Mouse (Mus musculus) embryonic facial prominence, embryonic 11.5 days (tissue): Measurements from ENCODE around the gene L3mbtl4. TPM values are rescaled to one million over a fixed set of nuclear protein-coding genes. Genes with fewer than 3 reads are reported as not detected.

ENCODE experiments used
- ATAC-seq: fragments of 200-750 bp; cut with Nextera tagmentation; replicated peaks from 2 replicates; pipeline ENCODE4 v1.8.0; 2017; ENCODE audit warnings: low read depth; ENCODE audit not compliant: insufficient number of reproducible peaks, low FRiP score, low TSS enrichment
- DNase-seq: peaks from one replicate; pipeline ENCODE4 v3.0.0-alpha.2; 2015; ENCODE audit warnings: low spot score
- H3K27ac ChIP-seq: fragments of 300-500 bp; sonication (generic); replicated peaks from 2 replicates; pipeline ENCODE4 v1.5.1; 2014; ENCODE audit warnings: mild to moderate bottlenecking, low read depth, low read length, control low read depth
- H3K27me3 ChIP-seq: fragments of 300-500 bp; sonication (generic); 2 replicates; pipeline ENCODE4 v1.6.1; 2014; ENCODE audit warnings: mild to moderate bottlenecking, low read length, moderate library complexity, mixed read lengths; ENCODE audit not compliant: control insufficient read depth, insufficient read depth
- H3K36me3 ChIP-seq: fragments of 300-500 bp; sonication (generic); replicated peaks from 2 replicates; pipeline ENCODE4 v1.6.1; 2014; ENCODE audit warnings: low read depth, mild to moderate bottlenecking, low read length, moderate library complexity, mixed read lengths; ENCODE audit not compliant: control insufficient read depth, insufficient read depth
- H3K4me1 ChIP-seq: fragments of 300-500 bp; sonication (generic); 2 replicates; pipeline ENCODE4 v1.6.1; 2014; ENCODE audit warnings: low read length, mixed read lengths; ENCODE audit not compliant: control insufficient read depth, insufficient read depth
- H3K4me2 ChIP-seq: fragments of 300-500 bp; sonication (generic); 2 replicates; pipeline ENCODE4 v1.6.1; 2014; ENCODE audit warnings: low read depth, mild to moderate bottlenecking, control low read depth, low read length, moderate library complexity
- H3K4me3 ChIP-seq: fragments of 300-500 bp; sonication (generic); 2 replicates; pipeline ENCODE4 v1.5.1; 2014; ENCODE audit warnings: low read depth, low read length, control low read depth
- H3K9ac ChIP-seq: fragments of 300-500 bp; sonication (generic); replicated peaks from 2 replicates; pipeline ENCODE4 v1.6.1; 2014; ENCODE audit warnings: mild to moderate bottlenecking, control low read depth, low read length
- H3K9me3 ChIP-seq: fragments of 300-500 bp; sonication (generic); replicated peaks from 2 replicates; pipeline ENCODE4 v1.6.1; 2016; ENCODE audit warnings: mild to moderate bottlenecking, low read length, inconsistent platforms, mixed read lengths; ENCODE audit not compliant: control insufficient read depth
- WGBS: fragments of 180-500 bp; shearing (Covaris S2); extraction: QIAGEN DNeasy Blood & Tissue Kit; methylation state at CpG from one replicate; pipeline ENCODE4 v1.1.7; 2014; 5-methylcytosine and 5-hydroxymethylcytosine counted together
- polyA plus RNA-seq: library from polyadenylated mRNA; unstranded; fragments of >200 nt; fragmentation: Nextera tagmentation; extraction: Ambion mirVana; gene quantifications from 2 replicates; pipeline ENCODE4 v1.2.1, GENCODE M21; 2014

L3mbtl4 gene
- polyA plus RNA-seq, 1 experiment from 2014 or later: not detected

GRCm38 (mm10) chr17:68322607-68323006 is 49.0 kb downstream of the L3mbtl4 start:
- no peaks in the 10 kb centered on the region for H3K4me1 ChIP-seq
- no peak overlapping the region for H3K4me2 ChIP-seq
- no peak for ATAC-seq
- H3K27me3 ChIP-seq: no peaks in the 10 kb centered on the region
- no peak overlapping the region for H3K9ac ChIP-seq
- no peaks in the 10 kb centered on the region for H3K9me3 ChIP-seq
- DNase-seq: no peak
- H3K4me3 ChIP-seq: no peak overlapping the region
- no peaks in the 10 kb centered on the region for H3K36me3 ChIP-seq
- 45% methylated on average over 3 of the region's 3 CpGs for WGBS
- H3K27ac ChIP-seq: no peak overlapping the region

- H3K4me3 ChIP-seq: no peak overlapping the region
- DNase-seq (no peak), ATAC-seq (no peak)
- WGBS: 83% methylated on average over 5 of the region's 5 CpGs
- no peaks in the 10 kb centered on the region for H3K4me1 ChIP-seq
- H3K27ac ChIP-seq: no peak overlapping the region
- H3K9ac ChIP-seq: no peak overlapping the region
- H3K36me3 ChIP-seq: no peaks in the 10 kb centered on the region
- no peak overlapping the region for H3K4me2 ChIP-seq
- no peaks in the 10 kb centered on the region for H3K27me3 ChIP-seq
- H3K9me3 ChIP-seq: no peaks in the 10 kb centered on the region
Observed at GRCm38 (mm10) chr17:68332225-68332624, 58.6 kb downstream of the L3mbtl4 start.

- DNase-seq: no peak
- Histone ChIP-seq H3K9ac (no peak overlapping the region), H3K4me1 (no peaks in the 10 kb centered on the region), H3K9me3 (no peaks in the 10 kb centered on the region), H3K4me2 (no peak overlapping the region), H3K27ac (no peak overlapping the region), H3K27me3 (no peaks in the 10 kb centered on the region), H3K4me3 (no peak overlapping the region), H3K36me3 (no peaks in the 10 kb centered on the region)
- WGBS: 74% methylated on average over 3 of the region's 3 CpGs
- no peak for ATAC-seq
Observed at GRCm38 (mm10) chr17:68333382-68333781, 59.8 kb downstream of the L3mbtl4 start.

GRCm38 (mm10) chr17:68338917-68339553 is 65.4 kb downstream of the L3mbtl4 start:
- DNase-seq (peak; percentile 45), ATAC-seq (no peak)
- H3K9me3 ChIP-seq: no peaks in the 10 kb centered on the region
- no peak overlapping the region for H3K27ac ChIP-seq
- no peak overlapping the region for H3K9ac ChIP-seq
- H3K4me3 ChIP-seq: no peak overlapping the region
- no peak overlapping the region for H3K4me2 ChIP-seq
- no peaks in the 10 kb centered on the region for H3K27me3 ChIP-seq
- no peaks in the 10 kb centered on the region for H3K4me1 ChIP-seq
- H3K36me3 ChIP-seq: no peaks in the 10 kb centered on the region
- 64% methylated on average over 3 of the region's 3 CpGs for WGBS

- WGBS: 42% methylated on average over 1 of the region's 1 CpGs
- no peaks in the 10 kb centered on the region for H3K9me3 ChIP-seq
- no peak overlapping the region for H3K27ac ChIP-seq
- H3K4me2 ChIP-seq: no peak overlapping the region
- no peak for DNase-seq
- no peaks in the 10 kb centered on the region for H3K36me3 ChIP-seq
- no peak for ATAC-seq
- H3K9ac ChIP-seq: no peak overlapping the region
- no peak overlapping the region for H3K4me3 ChIP-seq
- H3K27me3 ChIP-seq: no peaks in the 10 kb centered on the region
- no peaks in the 10 kb centered on the region for H3K4me1 ChIP-seq
Observed at GRCm38 (mm10) chr17:68357687-68358086, 84.1 kb downstream of the L3mbtl4 start.

GRCm38 (mm10) chr17:68371101-68371500 is 97.5 kb downstream of the L3mbtl4 start:
- ATAC-seq (no peak), DNase-seq (no peak)
- Histone ChIP-seq H3K4me1 (no peaks in the 10 kb centered on the region), H3K27ac (no peak overlapping the region), H3K4me3 (no peak overlapping the region), H3K9ac (no peak overlapping the region), H3K36me3 (no peaks in the 10 kb centered on the region), H3K9me3 (no peaks in the 10 kb centered on the region), H3K27me3 (no peaks in the 10 kb centered on the region), H3K4me2 (no peak overlapping the region)
- WGBS: 86% methylated on average over 1 of the region's 1 CpGs

GRCm38 (mm10) chr17:68388481-68388880 is 114.9 kb downstream of the L3mbtl4 start:
- Histone ChIP-seq H3K9ac (no peak overlapping the region), H3K27me3 (no peaks in the 10 kb centered on the region), H3K4me1 (no peaks in the 10 kb centered on the region), H3K36me3 (no peaks in the 10 kb centered on the region), H3K27ac (no peak overlapping the region), H3K4me3 (no peak overlapping the region), H3K9me3 (no peaks in the 10 kb centered on the region), H3K4me2 (no peak overlapping the region)
- WGBS: 56% methylated on average over 5 of the region's 5 CpGs
- DNase-seq: no peak
- no peak for ATAC-seq

- no peak for ATAC-seq
- no peaks in the 10 kb centered on the region for H3K27me3 ChIP-seq
- H3K9me3 ChIP-seq: no peaks in the 10 kb centered on the region
- 52% methylated on average over 1 of the region's 1 CpGs for WGBS
- DNase-seq: no peak
- no peak overlapping the region for H3K27ac ChIP-seq
- H3K9ac ChIP-seq: no peak overlapping the region
- no peaks in the 10 kb centered on the region for H3K4me1 ChIP-seq
- H3K4me3 ChIP-seq: no peak overlapping the region
- no peak overlapping the region for H3K4me2 ChIP-seq
- H3K36me3 ChIP-seq: no peaks in the 10 kb centered on the region
Observed at GRCm38 (mm10) chr17:68405993-68406392, 132.4 kb downstream of the L3mbtl4 start.
